Mouse (Mus musculus) spleen, postnatal 36 days (tissue): ENCODE measurements around the gene Aff4.
A peak's percentile ranks its signal among the peaks of the same experiment; 100 is the strongest.

Experiments
- DNase-seq, 2 experiments: peaks; one replicate each; pipeline ENCODE4 v3.0.0; 2022; ENCODE audit warnings: low spot score in 2 of 2, mixed read lengths in 1 of 2

Aff4 gene

DNA sequence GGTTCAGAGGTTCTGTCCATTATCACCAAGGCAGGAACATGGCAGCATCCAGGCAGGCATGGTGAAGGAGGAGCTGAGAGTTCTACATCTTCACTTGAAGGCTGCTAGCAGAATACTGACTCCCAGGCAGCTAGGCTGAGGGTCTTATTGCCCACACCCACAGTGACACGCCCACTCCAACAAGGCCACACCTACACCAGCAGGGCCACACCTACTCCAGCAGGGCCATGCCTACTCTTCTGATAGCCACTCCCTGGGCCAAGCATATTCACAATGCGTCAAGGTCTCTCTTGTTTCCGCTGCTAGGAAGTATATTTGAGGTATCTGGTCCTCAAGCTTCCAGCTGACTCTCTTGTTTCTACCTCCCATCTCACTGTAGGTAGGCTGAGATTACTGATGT is 108.4 kb downstream of the Aff4 start:
- DNase-seq, result no peak

DNA sequence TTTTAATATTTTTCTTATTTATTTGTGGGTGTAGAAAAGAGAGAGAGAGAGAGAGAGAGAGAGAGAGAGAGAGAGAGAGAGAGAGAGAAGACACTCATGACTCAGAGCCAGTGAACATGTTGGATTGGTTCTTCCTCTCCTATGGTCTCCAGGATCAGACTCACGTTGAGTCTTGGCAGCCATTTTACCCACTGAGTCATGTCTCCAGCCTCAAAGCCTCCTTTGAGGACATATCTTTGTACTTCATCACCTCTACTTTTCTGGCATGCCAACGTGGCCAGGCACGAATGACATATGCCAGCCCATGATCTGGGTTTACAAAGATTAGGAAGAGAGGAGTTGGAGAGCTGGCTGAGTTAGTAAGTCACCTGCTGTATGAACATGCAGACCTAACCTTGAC is 109.6 kb downstream of the Aff4 start:
- no peak for DNase-seq

DNA sequence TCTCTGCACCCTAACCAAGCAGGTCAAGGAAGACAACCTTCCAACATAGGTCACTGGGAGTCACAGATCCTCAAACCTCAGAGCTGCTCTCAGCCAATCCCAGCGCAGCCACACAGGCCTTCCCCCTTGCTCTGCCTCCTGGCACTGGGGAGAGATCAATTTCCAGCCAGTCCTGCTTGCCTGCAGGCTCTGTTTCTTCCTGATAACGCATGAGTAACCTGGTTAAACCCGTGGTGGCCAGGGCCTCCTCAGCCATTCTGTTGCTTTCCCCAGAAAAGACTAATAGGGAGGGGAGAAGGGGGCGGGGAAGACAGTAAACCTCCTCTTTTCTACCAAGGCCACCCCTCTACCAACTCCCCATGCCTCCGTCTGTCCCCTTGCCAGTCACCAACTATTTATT is 111.1 kb downstream of the Aff4 start:
- DNase-seq, result no peak

DNA sequence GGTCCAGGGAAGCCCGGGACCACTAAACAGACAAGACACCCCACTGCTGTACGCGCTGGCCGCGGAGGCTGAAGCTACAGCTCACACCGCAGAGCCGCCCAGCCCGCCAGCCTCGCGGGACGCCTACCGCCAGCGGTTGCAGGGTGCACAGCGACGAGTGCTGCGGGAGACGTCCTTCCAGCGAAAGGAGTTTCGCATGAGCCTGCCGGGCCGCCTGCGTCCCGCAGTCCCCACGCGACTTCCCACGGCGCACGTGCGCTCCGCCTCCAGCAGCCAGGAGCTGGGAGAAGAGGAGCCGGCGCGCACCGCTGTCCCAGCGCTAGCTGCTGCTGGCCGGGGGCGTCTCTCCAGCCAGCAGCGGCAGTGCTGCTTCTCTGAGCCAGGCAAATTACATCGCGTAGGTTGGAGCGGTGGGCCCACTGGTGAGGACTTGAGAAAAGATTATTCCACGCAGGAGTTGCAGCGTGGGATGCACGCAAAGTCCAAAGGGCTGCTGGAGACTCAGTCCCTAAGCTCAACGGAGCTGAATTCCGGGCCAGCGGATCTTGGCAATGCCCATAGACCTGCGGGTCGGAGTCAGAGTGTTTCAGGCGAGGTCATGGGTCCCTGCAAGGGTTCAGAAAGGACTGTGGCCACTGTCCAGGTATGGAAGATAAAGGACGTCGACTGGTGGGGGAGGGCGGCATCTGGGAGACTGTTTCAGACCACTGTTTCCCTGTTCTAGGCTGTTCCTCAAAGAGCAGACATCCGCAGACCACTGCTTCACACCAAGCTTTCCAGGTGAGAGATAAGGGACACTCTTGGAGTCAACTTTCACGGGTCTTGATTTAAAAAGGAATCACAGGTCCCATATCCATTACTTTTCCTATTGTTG is 113.2 kb downstream of the Aff4 start:
- DNase-seq, result no peak

DNA sequence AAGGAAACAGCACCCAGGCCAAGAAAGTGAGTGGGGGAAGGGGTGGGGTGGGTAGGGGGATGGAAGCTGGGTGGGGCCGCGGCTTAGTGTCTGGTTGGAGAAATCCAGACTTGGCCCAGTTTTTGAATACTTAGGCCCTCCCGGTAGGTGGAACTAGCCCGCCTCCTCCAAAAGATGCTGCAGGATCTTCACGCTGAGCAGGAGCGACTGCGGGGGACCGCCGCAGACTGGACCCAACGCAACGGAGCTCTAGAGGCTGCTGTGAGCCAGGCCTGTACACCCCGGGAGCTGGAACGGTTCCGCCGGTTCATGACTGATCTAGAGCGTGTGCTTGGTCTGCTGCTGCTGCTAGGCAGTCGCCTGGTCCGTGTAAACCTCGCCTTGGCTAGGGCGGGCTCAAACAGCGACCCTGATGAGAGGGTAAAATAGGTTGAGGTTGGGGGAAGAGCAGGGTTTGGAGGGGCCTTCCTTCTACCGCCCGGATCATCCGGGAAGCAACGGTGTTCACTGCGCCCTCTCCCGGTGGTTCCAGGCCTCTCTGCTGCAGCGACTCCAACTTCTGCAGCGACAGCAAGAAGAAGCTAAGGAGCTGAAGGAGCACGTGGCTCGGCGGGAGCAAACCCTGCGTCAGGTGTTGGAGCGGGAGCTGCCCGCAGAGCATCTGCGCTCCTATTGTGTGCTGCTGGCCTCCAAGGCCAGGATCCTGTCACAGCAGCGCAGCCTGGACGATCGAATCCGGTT is 115.8 kb downstream of the Aff4 start:
- DNase-seq, result no peak

DNA sequence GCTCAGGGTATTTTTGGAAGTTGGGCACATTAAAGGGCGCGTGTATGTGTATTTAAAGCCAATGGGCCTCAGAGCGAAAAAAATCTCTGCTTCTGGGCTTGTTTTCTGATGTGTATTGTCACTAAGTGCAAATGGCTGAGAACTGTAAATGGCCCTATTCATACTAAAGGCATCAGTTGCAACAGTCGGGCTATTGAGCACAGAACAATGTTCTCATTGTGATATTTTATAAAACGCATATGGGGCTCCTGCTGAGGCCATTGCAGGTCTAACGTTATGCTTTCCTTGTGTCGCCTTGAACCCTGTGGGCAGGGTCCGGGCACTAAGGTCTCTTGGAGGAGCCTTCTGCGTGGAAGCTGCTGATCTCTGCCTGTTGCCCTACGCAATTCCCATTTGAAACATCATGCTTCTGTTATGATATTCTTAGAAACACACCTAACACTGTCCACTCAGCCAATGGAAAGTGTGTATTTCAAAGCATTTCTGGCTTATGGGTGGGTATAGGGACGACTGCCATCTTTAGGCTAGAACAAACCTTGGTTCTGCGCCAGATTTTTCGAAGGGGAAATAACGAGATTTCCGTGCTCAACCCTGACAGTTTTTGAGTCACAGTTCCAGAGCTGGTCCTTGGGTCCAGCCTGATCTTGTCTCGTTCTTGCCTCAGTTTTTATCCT is 118.8 kb downstream of the Aff4 start:
- DNase-seq, result no peak

DNA sequence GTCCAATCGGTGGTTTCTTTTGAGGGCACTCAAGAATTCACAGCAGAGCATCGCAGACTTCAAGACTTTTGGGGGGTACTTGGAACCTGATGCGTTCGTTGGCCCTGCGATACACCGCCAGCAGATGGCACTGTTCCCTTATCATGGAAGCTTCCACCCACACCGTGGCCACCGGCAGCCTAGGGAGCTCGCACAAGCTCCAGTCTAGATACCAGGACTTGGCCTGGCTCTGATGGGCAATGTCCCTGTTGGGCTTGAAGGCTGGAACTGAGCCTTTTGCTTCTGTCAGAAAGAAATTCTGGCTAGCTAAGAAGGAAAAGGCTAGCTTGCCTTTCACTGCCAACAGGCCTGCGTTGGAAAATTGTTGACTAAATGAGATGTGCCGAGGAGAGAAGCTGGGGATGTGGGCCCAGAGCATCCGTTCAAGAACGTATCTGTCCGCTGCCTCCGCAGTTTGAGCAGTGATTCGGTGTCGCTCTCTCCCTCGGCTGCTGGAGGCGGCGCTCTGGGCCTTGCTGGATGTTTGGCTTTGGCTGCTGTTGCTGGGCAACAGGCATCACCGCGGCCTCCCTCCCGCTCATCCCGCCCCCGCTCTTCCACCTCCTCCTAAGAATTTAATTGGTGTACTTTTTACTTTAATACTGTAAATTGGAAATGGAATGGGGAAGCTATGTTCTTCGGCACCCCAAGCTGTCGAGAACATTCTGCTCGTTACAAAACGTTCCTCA is 119.5 kb downstream of the Aff4 start, which contains the start of gene Gm9837:
Gm9837 (minus strand) TSS at position 512 of the 728 bp plus-strand sequence.
- DNase-seq, result peak; percentile 67 to 77
